Mouse (Mus musculus): Measurements from ENCODE around the gene Chd9.

Gene Chd9

GRCm38 (mm10) chr8:90839725-90840714, 11.9 kb downstream of the Chd9 start:
- DNase-seq: no peak

GRCm38 (mm10) chr8:90841321-90841720, 13.2 kb downstream of the Chd9 start:
- DNase-seq: no peak

- DNase-seq: no peak
These were observed 15.0 kb downstream of the Chd9 start for GRCm38 (mm10) chr8:90843127-90843526.

- DNase-seq: no peak
These were observed 16.2 kb downstream of the Chd9 start for GRCm38 (mm10) chr8:90844179-90844967.

- DNase-seq: no peak
These were observed 19.8 kb downstream of the Chd9 start for GRCm38 (mm10) chr8:90847980-90848379.

GRCm38 (mm10) chr8:90849462-90850050, 21.4 kb downstream of the Chd9 start:
- DNase-seq: peak; percentile 59

- DNase-seq: no peak
These were observed 23.4 kb downstream of the Chd9 start for GRCm38 (mm10) chr8:90851544-90851943.

- no peak for DNase-seq
These were observed 26.0 kb downstream of the Chd9 start for GRCm38 (mm10) chr8:90853971-90854670.

GRCm38 (mm10) chr8:90854671-90855161, 26.6 kb downstream of the Chd9 start:
- DNase-seq: no peak

GRCm38 (mm10) chr8:90856171-90856570, 28.0 kb downstream of the Chd9 start:
- no peak for DNase-seq

- no peak for DNase-seq
These were observed 28.8 kb downstream of the Chd9 start for GRCm38 (mm10) chr8:90856952-90857351.

- DNase-seq: no peak
These were observed 29.9 kb downstream of the Chd9 start for GRCm38 (mm10) chr8:90858071-90858470.

- peak; percentile 73 for DNase-seq
These were observed 33.3 kb downstream of the Chd9 start for GRCm38 (mm10) chr8:90861266-90861944.

- DNase-seq: no peak
These were observed 33.9 kb downstream of the Chd9 start for GRCm38 (mm10) chr8:90862038-90862437.

- no peak for DNase-seq
These were observed 38.9 kb downstream of the Chd9 start for GRCm38 (mm10) chr8:90867061-90867460.

- DNase-seq: no peak
These were observed 39.8 kb downstream of the Chd9 start for GRCm38 (mm10) chr8:90867911-90868310.

- peak; percentile 65 for DNase-seq
These were observed 40.2 kb downstream of the Chd9 start for GRCm38 (mm10) chr8:90868334-90868733.

GRCm38 (mm10) chr8:90869071-90869919, 41.1 kb downstream of the Chd9 start:
- DNase-seq: peak; percentile 81

GRCm38 (mm10) chr8:90869920-90870777, 42.0 kb downstream of the Chd9 start:
- peak; percentile 75 for DNase-seq

Data from layer of hippocampus, adult 9-11 months (tissue).